Comparison of ENCODE assay signal across 22 mouse cellular contexts in the genomic region with DNA sequence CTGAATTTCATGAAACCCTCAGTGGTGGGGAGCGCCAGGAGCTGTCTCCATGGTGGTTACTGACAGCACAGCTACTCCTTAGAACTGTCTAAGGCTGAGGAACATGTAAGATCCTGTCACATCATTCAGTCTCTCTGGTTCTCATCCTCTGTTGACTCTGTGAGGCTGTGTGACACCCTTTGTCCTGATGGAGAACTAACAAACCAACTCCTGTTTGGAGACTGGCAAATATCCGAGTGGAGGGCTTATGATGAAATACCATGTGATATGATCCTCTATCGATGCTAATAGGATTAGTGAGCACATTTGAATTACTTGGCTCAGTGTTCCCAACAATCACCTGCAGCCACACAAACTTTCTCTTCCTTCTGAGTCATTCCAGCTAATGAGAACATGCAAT. TPM values are rescaled to one million over a fixed set of nuclear protein-coding genes. Genes with fewer than 3 reads are reported as not detected.
A peak's percentile ranks its signal among the peaks of the same experiment; 100 is the strongest.
DNase-seq lines count a peak whose midpoint lies in the region; ATAC-seq and TF ChIP-seq lines count a peak whose summit lies in the region.
"Had no signal": no experiment of that assay in that cellular context is flagged by ENCODE, and none has a peak within 500 bp of the region (broad histone marks: within the 10 kb centered on the region; RNA-seq: fewer than 3 reads in every experiment).

No protein-coding gene starts in this region.

- no peaks in the 10 kb centered on the region for H3K27me3 ChIP-seq in liver, adult 2 months (ENCODE audit: control insufficient read depth, insufficient read depth, low read length)
- no peaks in the 10 kb centered on the region for H3K27me3 ChIP-seq in liver, embryonic 12.5 days (replicated peaks)
- H3K27me3 ChIP-seq: embryonic facial prominence, embryonic 13.5 days; forebrain, embryonic 13.5 days; forebrain, embryonic 15.5 days had no signal

- 26% methylated on average over 3 of the region's 3 CpGs for WGBS in liver, adult 2 months
- 59% methylated on average over 3 of the region's 3 CpGs for WGBS in liver, embryonic 12.5 days (ENCODE audit: insufficient replicate concordance)

- H3K36me3 ChIP-seq in liver, adult 2 months (ENCODE audit: control insufficient read depth, insufficient read depth, low read length), result peaks cover 66% of the 10 kb centered on the region
- H3K36me3 ChIP-seq in liver, embryonic 12.5 days, result no peaks in the 10 kb centered on the region
- H3K36me3 ChIP-seq: embryonic facial prominence, embryonic 13.5 days; forebrain, embryonic 15.5 days had no signal

- ATAC-seq in frontal cortex, adult (ENCODE audit: low TSS enrichment), result peak; percentile 30; the same call in 1 of the 2 replicates
- ATAC-seq in liver, embryonic 12.5 days, result no peak
- ATAC-seq: forebrain, embryonic 13.5 days; forebrain, embryonic 15.5 days; forebrain, postnatal 0 days had no signal

- H3K9me3 ChIP-seq in liver, embryonic 12.5 days (replicated peaks), result no peaks in the 10 kb centered on the region
- H3K9me3 ChIP-seq: embryonic facial prominence, embryonic 13.5 days; forebrain, embryonic 13.5 days; forebrain, embryonic 15.5 days had no signal

- H3K9ac ChIP-seq in liver, adult 2 months (ENCODE audit: low read depth, low read length), result peak overlapping the region; percentile 7; the same call in 1 of the 2 replicates
- no peak overlapping the region for H3K9ac ChIP-seq in liver, embryonic 12.5 days
- H3K9ac ChIP-seq: embryonic facial prominence, embryonic 13.5 days; forebrain, embryonic 13.5 days; forebrain, embryonic 15.5 days; forebrain, postnatal 0 days had no signal

- H3K4me3 ChIP-seq in liver, adult 2 months (ENCODE audit: insufficient read depth, low read depth, low read length), result no peak overlapping the region
- no peak overlapping the region for H3K4me3 ChIP-seq in liver, embryonic 12.5 days
- H3K4me3 ChIP-seq: embryonic facial prominence, embryonic 13.5 days; forebrain, embryonic 13.5 days; forebrain, embryonic 15.5 days had no signal

- H3K27ac ChIP-seq in liver, adult 2 months (replicated peaks; ENCODE audit: insufficient read depth, low read depth, low read length), result peak overlapping the region; percentile 3; the same call in 1 of the 2 replicates
- H3K27ac ChIP-seq in liver, embryonic 12.5 days, result no peak overlapping the region
- H3K27ac ChIP-seq: embryonic facial prominence, embryonic 13.5 days; forebrain, embryonic 13.5 days; forebrain, embryonic 15.5 days had no signal

- no peak for DNase-seq in frontal cortex, adult 2 months (ENCODE audit: extremely low spot score in 1 of 2, low spot score in 1 of 2)
- peak; percentile 87 for DNase-seq in liver, adult 2 months (ENCODE audit: extremely low read depth, low read depth, low spot score)
- DNase-seq in retina, postnatal 1 day, result peak; percentile 11
- no peak for DNase-seq in retina, embryonic 14.5 days (ENCODE audit: low spot score)
- peak; percentile 17 for DNase-seq in telencephalon, adult 2 months (ENCODE audit: low read depth, low spot score)
- DNase-seq in urinary bladder, postnatal 14 days (ENCODE audit: low spot score), result no peak
- DNase-seq: adrenal gland, adult 2 months; adrenal gland, postnatal 10 days; adrenal gland, postnatal 25 days; cerebellum, adult 11-12 months; cerebellum, adult 2 months; cerebellum, adult 9-10 months; cerebellum, postnatal 10 days; cerebellum, postnatal 25 days; forebrain, postnatal 0 days had no signal

- no peak overlapping the region for H3K4me2 ChIP-seq in liver, embryonic 12.5 days
- H3K4me2 ChIP-seq: embryonic facial prominence, embryonic 13.5 days; forebrain, embryonic 13.5 days; forebrain, embryonic 15.5 days had no signal

- H3K79me2 ChIP-seq in liver, adult 2 months (ENCODE audit: control insufficient read depth, insufficient read depth, low read length), result peaks cover 8% of the 10 kb centered on the region; the same call in 1 of the 2 replicates

- TF ChIP-seq CTCF in liver, adult 2 months (IDR thresholded peaks at IDR 0.05; ENCODE audit: low read depth, low read length), result no peak

- H3K4me1 ChIP-seq in liver, adult 2 months (ENCODE audit: control insufficient read depth, insufficient read depth, low read length), result peaks cover 20% of the 10 kb centered on the region
- H3K4me1 ChIP-seq in liver, embryonic 12.5 days, result no peaks in the 10 kb centered on the region
- H3K4me1 ChIP-seq: embryonic facial prominence, embryonic 13.5 days; forebrain, embryonic 13.5 days; forebrain, embryonic 15.5 days had no signal

- TF ChIP-seq POLR2A in liver, adult 2 months (IDR thresholded peaks at IDR 0.05; ENCODE audit: extremely low read depth, insufficient read depth, low read length), result no peak

RNA-seq across cellular contexts. Expression of gene Gsta3, which starts 5.7 kb away (rescaled TPM):
- polyA plus RNA-seq in frontal cortex, adult 2 months (2012; rRNA removed), result 2.5 and 2.6 TPM in 2 replicates
- 1,830 and 2,301 TPM in 2 replicates for total RNA-seq in liver, adult 2 months (2014; rRNA removed)
- 586 and 693 TPM in 2 replicates for polyA plus RNA-seq in liver, adult 2 months (2012; rRNA removed)
- 5.4 and 5.6 TPM in 2 replicates for polyA plus RNA-seq in liver, embryonic 12.5 days (2016; fragmentation: Nextera tagmentation; extraction: Ambion mirVana)
- total RNA-seq: forebrain, postnatal 0 days had no signal
- polyA plus RNA-seq: C2C12; embryonic facial prominence, embryonic 11.5 days had no signal

RNA-seq across cellular contexts. Expression of gene Tmem14a, which starts 27.8 kb away (rescaled TPM):
- polyA plus RNA-seq in frontal cortex, adult 2 months (2012; rRNA removed), result 51.4 and 55.9 TPM in 2 replicates
- 6.2 and 8.1 TPM in 2 replicates for total RNA-seq in liver, adult 2 months (2014; rRNA removed)
- polyA plus RNA-seq in liver, adult 2 months (2012; rRNA removed), result 3.0 and 3.8 TPM in 2 replicates
- polyA plus RNA-seq in liver, embryonic 12.5 days (2016; fragmentation: Nextera tagmentation; extraction: Ambion mirVana), result 4.2 and 4.9 TPM in 2 replicates

Comparison
In these comparisons a context has a peak if more than half of its experiments do, and no peak if none do; other contexts are left out.
1. DNase-seq: peak in liver, adult 2 months (single experiment), retina, postnatal 1 day (single experiment) and telencephalon, adult 2 months (single experiment); none in frontal cortex, adult 2 months (0 of 2), retina, embryonic 14.5 days (single experiment) and urinary bladder, postnatal 14 days (single experiment).
2. RNA of gene Gsta3, which starts 5.7 kb away (polyA plus RNA-seq): 586 to 693 TPM in liver, adult 2 months; 5.4 to 5.6 TPM in liver, embryonic 12.5 days and 2.5 to 2.6 TPM in frontal cortex, adult 2 months; every median in the first group is over 10 times any median in the second.